ENCODE assay signal across 8 mouse cellular contexts in the genomic region with DNA sequence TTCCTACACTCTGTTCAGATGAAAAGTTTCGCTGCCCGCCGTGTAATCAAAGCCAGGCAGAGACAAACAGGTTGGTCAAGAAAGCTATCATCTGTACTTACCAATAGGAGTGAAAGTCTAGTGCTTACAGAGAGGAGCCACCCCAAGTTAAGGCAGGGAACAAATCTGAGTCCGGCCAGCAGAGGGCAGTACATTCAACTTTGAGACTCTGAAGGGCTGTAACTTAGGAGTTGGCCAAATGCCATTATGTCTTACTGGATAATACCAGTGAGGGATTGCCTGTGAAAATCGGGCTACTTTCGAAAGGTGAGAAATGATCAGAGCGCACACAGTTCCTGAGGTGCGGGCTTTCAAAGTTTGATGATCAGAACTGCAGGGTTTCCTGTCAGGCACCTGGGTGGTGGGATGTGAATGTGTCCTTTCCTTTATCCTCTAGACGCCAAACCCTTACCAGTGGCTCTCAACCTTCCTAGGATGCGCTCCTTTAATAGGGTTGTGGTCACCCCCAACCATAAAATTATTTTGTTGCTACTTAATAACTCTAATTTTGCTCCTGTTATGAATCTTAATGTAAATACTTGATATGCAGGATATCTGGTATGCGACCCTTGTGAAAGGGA. TPM values are rescaled to one million over a fixed set of nuclear protein-coding genes. Genes with fewer than 3 reads are reported as not detected.
DNase-seq lines count a peak whose midpoint lies in the region; ATAC-seq and TF ChIP-seq lines count a peak whose summit lies in the region.

No protein-coding gene starts in this region.

- H3K9me3 ChIP-seq in E14TG2a.4 (ENCODE audit: low read length), result peaks cover 9% of the 10 kb centered on the region
- H3K9me3 ChIP-seq in forebrain, embryonic 10.5 days, result no peaks in the 10 kb centered on the region
- no peaks in the 10 kb centered on the region for H3K9me3 ChIP-seq in lung, embryonic 14.5 days (ENCODE audit: low read depth, low read length)

- H3K4me3 ChIP-seq in E14TG2a.4 (replicated peaks; ENCODE audit: low read length), result no peak overlapping the region
- no peak overlapping the region for H3K4me3 ChIP-seq in bone marrow macrophage, adult 2 months (ENCODE audit: insufficient read depth, low read length)
- no peak overlapping the region for H3K4me3 ChIP-seq in forebrain, embryonic 10.5 days
- no peak overlapping the region for H3K4me3 ChIP-seq in lung, embryonic 14.5 days (ENCODE audit: low read depth, low read length)

- peak; percentile 75; the same call in 1 of the 2 replicates for ATAC-seq in lung, embryonic 14.5 days (ENCODE audit: insufficient read depth)

- H3K36me3 ChIP-seq in E14TG2a.4 (ENCODE audit: insufficient read depth, low read length), result no peaks in the 10 kb centered on the region
- H3K36me3 ChIP-seq in forebrain, embryonic 10.5 days (replicated peaks), result no peaks in the 10 kb centered on the region
- H3K36me3 ChIP-seq in lung, embryonic 14.5 days (ENCODE audit: insufficient read depth), result no peaks in the 10 kb centered on the region

- no peak overlapping the region for H3K4me2 ChIP-seq in lung, embryonic 14.5 days

- 65% methylated on average over 11 of the region's 11 CpGs for WGBS in forebrain, embryonic 10.5 days
- 46% methylated on average over 11 of the region's 11 CpGs for WGBS in lung, embryonic 14.5 days

- TF ChIP-seq CTCF in E14TG2a.4 (conservative IDR thresholded peaks at IDR 0.05; ENCODE audit: low read length), result peak; percentile 65
- peak; percentile 38; the same call in 1 of the 2 replicates for TF ChIP-seq CTCF in bone marrow macrophage, adult 2 months (IDR thresholded peaks at IDR 0.05; ENCODE audit: low read depth, low read length)
- TF ChIP-seq CTCF in lung, embryonic 14.5 days (IDR thresholded peaks at IDR 0.05; ENCODE audit: low read depth), result peak; percentile 78

- H3K4me1 ChIP-seq in E14TG2a.4 (replicated peaks; ENCODE audit: low read depth, low read length), result peaks cover 26% of the 10 kb centered on the region
- peaks cover 14% of the 10 kb centered on the region for H3K4me1 ChIP-seq in bone marrow macrophage, adult 2 months (ENCODE audit: control insufficient read depth, insufficient read depth, low read length)
- peaks cover 9% of the 10 kb centered on the region; the same call in 1 of the 2 replicates for H3K4me1 ChIP-seq in forebrain, embryonic 10.5 days
- H3K4me1 ChIP-seq in lung, embryonic 14.5 days (ENCODE audit: insufficient read depth), result no peaks in the 10 kb centered on the region

- DNase-seq in forebrain, embryonic 10.5 days (ENCODE audit: extremely low spot score, low spot score), result peak; percentile 73
- DNase-seq in heart, postnatal 4 days, result peak; percentile 88
- DNase-seq in layer of hippocampus, adult 11-12 months (ENCODE audit: low spot score), result peak; percentile 72
- DNase-seq in lung, embryonic 14.5 days, result peak; percentile 95
- peak; percentile 21 for DNase-seq in ovary, adult 18-20 months (ENCODE audit: low spot score)
- DNase-seq in thymus, adult 18-20 months, result peak; percentile 12 to 29

- no peak for TF ChIP-seq POLR2A in bone marrow macrophage, adult 2 months (IDR thresholded peaks at IDR 0.05; ENCODE audit: borderline replicate concordance, low read depth, low read length)

- no peak overlapping the region for H3K27ac ChIP-seq in bone marrow macrophage, adult 2 months (ENCODE audit: insufficient read depth, low read depth, low read length)
- no peak overlapping the region for H3K27ac ChIP-seq in forebrain, embryonic 10.5 days
- H3K27ac ChIP-seq in lung, embryonic 14.5 days (ENCODE audit: low read depth), result no peak overlapping the region

- no peak overlapping the region for H3K9ac ChIP-seq in lung, embryonic 14.5 days

- H3K27me3 ChIP-seq in E14TG2a.4 (ENCODE audit: insufficient read depth, low read length), result 0 out of 2 replicates have a peak, but pooled peaks cover 7% of the 10 kb centered on the region
- H3K27me3 ChIP-seq in forebrain, embryonic 10.5 days (ENCODE audit: poor library complexity, severe bottlenecking), result peaks cover 18% of the 10 kb centered on the region
- no peaks in the 10 kb centered on the region for H3K27me3 ChIP-seq in lung, embryonic 14.5 days (ENCODE audit: insufficient read depth, low read length)

RNA-seq across cellular contexts. Expression of a gene that starts 15.8 kb away (rescaled TPM):
- polyA plus RNA-seq in bone marrow macrophage, adult 2 months (2012; ENCODE audit: insufficient read depth, insufficient read length, missing spikeins), result 5.5 and 6.2 TPM in 2 replicates
- polyA plus RNA-seq in forebrain, embryonic 10.5 days (2016; fragmentation: Nextera tagmentation; extraction: Ambion mirVana), result 38.2 and 40.2 TPM in 2 replicates
- 10 to 100 TPM; 24.8 to 25.2 TPM for total RNA-seq in heart, postnatal 4 days (2021)
- 34.1 and 34.6 TPM in 2 replicates for polyA plus RNA-seq in lung, embryonic 14.5 days (2014; fragmentation: Nextera tagmentation; extraction: Ambion mirVana)

Comparison
In these comparisons a context has a peak if more than half of its experiments do, and no peak if none do; other contexts are left out.
1. DNase-seq: peak in every context shown above with its lines; median percentile 95 in lung, embryonic 14.5 days; 88 in heart, postnatal 4 days; 73 in forebrain, embryonic 10.5 days; 72 in layer of hippocampus, adult 11-12 months; 21 in ovary, adult 18-20 months; 20 in thymus, adult 18-20 months.